Mouse (Mus musculus): Measurements from ENCODE around the gene Npm3.
A peak's percentile ranks its signal among the peaks of the same experiment; 100 is the strongest.

Gene Npm3

GRCm38 (mm10) chr19:45749243-45750043 is at the start of gene Npm3:
TSS of gene Npm3 (minus strand) at chr19:45749591.
- DNase-seq (ENCODE audit: low read depth), result peak; percentile 85

- no peak for DNase-seq (ENCODE audit: low read depth)
Observed at GRCm38 (mm10) chr19:45796879-45797278, 47.5 kb upstream of the Npm3 start.

- no peak for DNase-seq (ENCODE audit: low read depth)
Observed at GRCm38 (mm10) chr19:45796061-45796556, 46.7 kb upstream of the Npm3 start.

GRCm38 (mm10) chr19:45795406-45795944 is 46.1 kb upstream of the Npm3 start:
- no peak for DNase-seq (ENCODE audit: low read depth)

GRCm38 (mm10) chr19:45794718-45795117 is 45.3 kb upstream of the Npm3 start:
- DNase-seq (ENCODE audit: low read depth), result no peak

GRCm38 (mm10) chr19:45792404-45792803 is 43.0 kb upstream of the Npm3 start:
- no peak for DNase-seq (ENCODE audit: low read depth)

GRCm38 (mm10) chr19:45789888-45790874 is 40.8 kb upstream of the Npm3 start:
- peak; percentile 94 for DNase-seq (ENCODE audit: low read depth)

- no peak for DNase-seq (ENCODE audit: low read depth)
Observed at GRCm38 (mm10) chr19:45789365-45789764, 40.0 kb upstream of the Npm3 start.

- no peak for DNase-seq (ENCODE audit: low read depth)
Observed at GRCm38 (mm10) chr19:45788337-45788736, 38.9 kb upstream of the Npm3 start.

- no peak for DNase-seq (ENCODE audit: low read depth)
Observed at GRCm38 (mm10) chr19:45787450-45787849, 38.1 kb upstream of the Npm3 start.

GRCm38 (mm10) chr19:45785470-45785869 is 36.1 kb upstream of the Npm3 start:
- DNase-seq (ENCODE audit: low read depth), result no peak

GRCm38 (mm10) chr19:45783933-45784576 is 34.7 kb upstream of the Npm3 start:
- no peak for DNase-seq (ENCODE audit: low read depth)

- DNase-seq (ENCODE audit: low read depth), result peak; percentile 99
Observed at GRCm38 (mm10) chr19:45783181-45783932, 34.0 kb upstream of the Npm3 start, which contains the start of gene Mgea5. TSS of gene Mgea5 (minus strand) at chr19:45783837.

GRCm38 (mm10) chr19:45782315-45783001 is 33.1 kb upstream of the Npm3 start:
- DNase-seq (ENCODE audit: low read depth), result peak; percentile 89

GRCm38 (mm10) chr19:45781676-45782075 is 32.3 kb upstream of the Npm3 start:
- DNase-seq (ENCODE audit: low read depth), result no peak

GRCm38 (mm10) chr19:45780350-45780915 is 31.0 kb upstream of the Npm3 start:
- DNase-seq (ENCODE audit: low read depth), result no peak

GRCm38 (mm10) chr19:45775486-45775885 is 26.1 kb upstream of the Npm3 start:
- no peak for DNase-seq (ENCODE audit: low read depth)

GRCm38 (mm10) chr19:45771501-45771900 is 22.1 kb upstream of the Npm3 start:
- DNase-seq (ENCODE audit: low read depth), result peak; percentile 90

GRCm38 (mm10) chr19:45760810-45761209 is 11.4 kb upstream of the Npm3 start:
- no peak for DNase-seq (ENCODE audit: low read depth)

GRCm38 (mm10) chr19:45758671-45759070 is 9.3 kb upstream of the Npm3 start:
- no peak for DNase-seq (ENCODE audit: low read depth)

All from 416B (cell line).